Mouse (Mus musculus): Measurements from ENCODE around the gene Tagln.

DNA sequence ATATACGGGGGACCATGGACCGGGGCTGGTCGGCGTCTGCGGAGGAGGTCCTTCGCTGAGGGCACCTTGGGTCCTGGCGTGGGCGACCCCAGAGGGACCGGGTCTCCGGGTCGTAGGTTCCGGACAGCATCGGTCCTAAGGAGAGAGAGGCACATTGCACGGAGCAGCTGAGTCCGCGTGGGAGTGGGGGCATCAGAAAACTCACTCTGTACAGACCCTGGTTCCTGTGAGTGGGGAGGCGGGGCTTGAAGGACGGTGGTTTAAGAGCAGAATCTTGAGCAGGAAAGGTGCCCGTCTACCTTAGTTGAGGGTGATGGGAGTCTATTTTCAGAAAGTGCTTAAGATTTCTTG is 28.8 kb downstream of the Tagln start:
- TF ChIP-seq CTCF (IDR thresholded peaks at IDR 0.05; ENCODE audit: borderline replicate concordance, insufficient read depth, low read depth, low read length) (no peak), POLR2A (IDR thresholded peaks at IDR 0.05; ENCODE audit: borderline replicate concordance, insufficient read depth, low read length) (no peak)
